Mouse (Mus musculus): ENCODE measurements around the gene Itga9. TPM values are rescaled to one million over a fixed set of nuclear protein-coding genes. Genes with fewer than 3 reads are reported as not detected.

Itga9 gene
- polyA plus RNA-seq, 1 experiment from 2014 or later = 6.3 TPM

- Histone ChIP-seq H3K9me3 (ENCODE audit: control insufficient read depth, low read length) (no peaks in the 10 kb centered on the region), H3K27ac (ENCODE audit: low read depth, low read length) (no peak overlapping the region), H3K36me3 (ENCODE audit: control insufficient read depth, insufficient read depth, low read length) (no peaks in the 10 kb centered on the region), H3K4me1 (replicated peaks; ENCODE audit: control insufficient read depth, insufficient read depth, low read length) (no peaks in the 10 kb centered on the region), H3K9ac (ENCODE audit: low read depth, low read length) (no peak overlapping the region), H3K4me3 (ENCODE audit: low read depth, low read length) (no peak overlapping the region), H3K4me2 (replicated peaks; ENCODE audit: low read depth, low read length) (no peak overlapping the region), H3K27me3 (ENCODE audit: control insufficient read depth, insufficient read depth, low read length) (no peaks in the 10 kb centered on the region)
- no peak for DNase-seq (ENCODE audit: low spot score)
- WGBS = 83% methylated on average over 8 of the region's 8 CpGs
- ATAC-seq (ENCODE audit: low FRiP score) = no peak
Measured at GRCm38 (mm10) chr9:118698191-118698590, 91.7 kb downstream of the Itga9 start.

GRCm38 (mm10) chr9:118699716-118700115 lies 93.2 kb downstream of the Itga9 start:
- no peaks in the 10 kb centered on the region for H3K27me3 ChIP-seq (ENCODE audit: control insufficient read depth, insufficient read depth, low read length)
- WGBS = 92% methylated on average over 4 of the region's 4 CpGs
- ATAC-seq (ENCODE audit: low FRiP score) = no peak
- H3K36me3 ChIP-seq (ENCODE audit: control insufficient read depth, insufficient read depth, low read length) = no peaks in the 10 kb centered on the region
- H3K4me2 ChIP-seq (replicated peaks; ENCODE audit: low read depth, low read length) = no peak overlapping the region
- no peak overlapping the region for H3K4me3 ChIP-seq (ENCODE audit: low read depth, low read length)
- DNase-seq (ENCODE audit: low spot score) = no peak
- no peaks in the 10 kb centered on the region for H3K4me1 ChIP-seq (replicated peaks; ENCODE audit: control insufficient read depth, insufficient read depth, low read length)
- H3K9me3 ChIP-seq (ENCODE audit: control insufficient read depth, low read length) = no peaks in the 10 kb centered on the region
- no peak overlapping the region for H3K27ac ChIP-seq (ENCODE audit: low read depth, low read length)
- H3K9ac ChIP-seq (ENCODE audit: low read depth, low read length) = no peak overlapping the region

GRCm38 (mm10) chr9:118700889-118701288 lies 94.4 kb downstream of the Itga9 start:
- DNase-seq (ENCODE audit: low spot score) (peak; percentile 22), ATAC-seq (ENCODE audit: low FRiP score) (no peak)
- H3K4me2 ChIP-seq (replicated peaks; ENCODE audit: low read depth, low read length) = no peak overlapping the region
- no peaks in the 10 kb centered on the region for H3K9me3 ChIP-seq (ENCODE audit: control insufficient read depth, low read length)
- H3K4me1 ChIP-seq (replicated peaks; ENCODE audit: control insufficient read depth, insufficient read depth, low read length) = no peaks in the 10 kb centered on the region
- 47% methylated on average over 12 of the region's 12 CpGs for WGBS
- no peak overlapping the region for H3K4me3 ChIP-seq (ENCODE audit: low read depth, low read length)
- H3K9ac ChIP-seq (ENCODE audit: low read depth, low read length) = no peak overlapping the region
- no peak overlapping the region for H3K27ac ChIP-seq (ENCODE audit: low read depth, low read length)
- H3K27me3 ChIP-seq (ENCODE audit: control insufficient read depth, insufficient read depth, low read length) = no peaks in the 10 kb centered on the region
- no peaks in the 10 kb centered on the region for H3K36me3 ChIP-seq (ENCODE audit: control insufficient read depth, insufficient read depth, low read length)

- Histone ChIP-seq H3K27ac (ENCODE audit: low read depth, low read length) (no peak overlapping the region), H3K9ac (ENCODE audit: low read depth, low read length) (no peak overlapping the region), H3K4me2 (replicated peaks; ENCODE audit: low read depth, low read length) (no peak overlapping the region), H3K36me3 (ENCODE audit: control insufficient read depth, insufficient read depth, low read length) (no peaks in the 10 kb centered on the region), H3K4me1 (replicated peaks; ENCODE audit: control insufficient read depth, insufficient read depth, low read length) (no peaks in the 10 kb centered on the region), H3K27me3 (ENCODE audit: control insufficient read depth, insufficient read depth, low read length) (no peaks in the 10 kb centered on the region), H3K9me3 (ENCODE audit: control insufficient read depth, low read length) (no peaks in the 10 kb centered on the region), H3K4me3 (ENCODE audit: low read depth, low read length) (no peak overlapping the region)
- ATAC-seq (ENCODE audit: low FRiP score) (no peak), DNase-seq (ENCODE audit: low spot score) (no peak)
- WGBS = 83% methylated on average over 2 of the region's 2 CpGs
Measured at GRCm38 (mm10) chr9:118701791-118702190, 95.3 kb downstream of the Itga9 start.

GRCm38 (mm10) chr9:118703146-118703545 lies 96.7 kb downstream of the Itga9 start:
- ATAC-seq (ENCODE audit: low FRiP score) = no peak
- 92% methylated on average over 3 of the region's 3 CpGs for WGBS
- Histone ChIP-seq H3K36me3 (ENCODE audit: control insufficient read depth, insufficient read depth, low read length) (no peaks in the 10 kb centered on the region), H3K9me3 (ENCODE audit: control insufficient read depth, low read length) (no peaks in the 10 kb centered on the region), H3K4me1 (replicated peaks; ENCODE audit: control insufficient read depth, insufficient read depth, low read length) (no peaks in the 10 kb centered on the region), H3K9ac (ENCODE audit: low read depth, low read length) (no peak overlapping the region), H3K27ac (ENCODE audit: low read depth, low read length) (no peak overlapping the region), H3K4me2 (replicated peaks; ENCODE audit: low read depth, low read length) (no peak overlapping the region), H3K27me3 (ENCODE audit: control insufficient read depth, insufficient read depth, low read length) (no peaks in the 10 kb centered on the region), H3K4me3 (ENCODE audit: low read depth, low read length) (no peak overlapping the region)
- no peak for DNase-seq (ENCODE audit: low spot score)

GRCm38 (mm10) chr9:118705381-118706074 lies 99.0 kb downstream of the Itga9 start:
- Histone ChIP-seq H3K27me3 (ENCODE audit: control insufficient read depth, insufficient read depth, low read length) (no peaks in the 10 kb centered on the region), H3K4me3 (ENCODE audit: low read depth, low read length) (no peak overlapping the region), H3K9ac (ENCODE audit: low read depth, low read length) (no peak overlapping the region), H3K27ac (ENCODE audit: low read depth, low read length) (no peak overlapping the region), H3K4me2 (replicated peaks; ENCODE audit: low read depth, low read length) (no peak overlapping the region), H3K9me3 (ENCODE audit: control insufficient read depth, low read length) (no peaks in the 10 kb centered on the region), H3K36me3 (ENCODE audit: control insufficient read depth, insufficient read depth, low read length) (no peaks in the 10 kb centered on the region), H3K4me1 (replicated peaks; ENCODE audit: control insufficient read depth, insufficient read depth, low read length) (no peaks in the 10 kb centered on the region)
- 60% methylated on average over 14 of the region's 14 CpGs for WGBS
- ATAC-seq (ENCODE audit: low FRiP score) = no peak
- peak; percentile 28 for DNase-seq (ENCODE audit: low spot score)

- ATAC-seq (ENCODE audit: low FRiP score) (no peak), DNase-seq (ENCODE audit: low spot score) (no peak)
- Histone ChIP-seq H3K9me3 (ENCODE audit: control insufficient read depth, low read length) (no peaks in the 10 kb centered on the region), H3K36me3 (ENCODE audit: control insufficient read depth, insufficient read depth, low read length) (no peaks in the 10 kb centered on the region), H3K4me3 (ENCODE audit: low read depth, low read length) (no peak overlapping the region), H3K4me2 (replicated peaks; ENCODE audit: low read depth, low read length) (no peak overlapping the region), H3K27me3 (ENCODE audit: control insufficient read depth, insufficient read depth, low read length) (no peaks in the 10 kb centered on the region), H3K4me1 (replicated peaks; ENCODE audit: control insufficient read depth, insufficient read depth, low read length) (no peaks in the 10 kb centered on the region), H3K27ac (ENCODE audit: low read depth, low read length) (no peak overlapping the region), H3K9ac (ENCODE audit: low read depth, low read length) (no peak overlapping the region)
- WGBS = 86% methylated on average over 18 of the region's 18 CpGs
Measured at GRCm38 (mm10) chr9:118706176-118706975, 99.9 kb downstream of the Itga9 start.

- no peaks in the 10 kb centered on the region for H3K36me3 ChIP-seq (ENCODE audit: control insufficient read depth, insufficient read depth, low read length)
- H3K27me3 ChIP-seq (ENCODE audit: control insufficient read depth, insufficient read depth, low read length) = no peaks in the 10 kb centered on the region
- no peak for DNase-seq (ENCODE audit: low spot score)
- H3K9ac ChIP-seq (ENCODE audit: low read depth, low read length) = no peak overlapping the region
- 74% methylated on average over 9 of the region's 9 CpGs for WGBS
- H3K4me1 ChIP-seq (replicated peaks; ENCODE audit: control insufficient read depth, insufficient read depth, low read length) = no peaks in the 10 kb centered on the region
- H3K9me3 ChIP-seq (ENCODE audit: control insufficient read depth, low read length) = no peaks in the 10 kb centered on the region
- no peak overlapping the region for H3K4me2 ChIP-seq (replicated peaks; ENCODE audit: low read depth, low read length)
- no peak for ATAC-seq (ENCODE audit: low FRiP score)
- no peak overlapping the region for H3K27ac ChIP-seq (ENCODE audit: low read depth, low read length)
- H3K4me3 ChIP-seq (ENCODE audit: low read depth, low read length) = no peak overlapping the region
Measured at GRCm38 (mm10) chr9:118710625-118711024, 104.1 kb downstream of the Itga9 start.

GRCm38 (mm10) chr9:118711749-118712148 lies 105.3 kb downstream of the Itga9 start:
- Histone ChIP-seq H3K9ac (ENCODE audit: low read depth, low read length) (no peak overlapping the region), H3K9me3 (ENCODE audit: control insufficient read depth, low read length) (no peaks in the 10 kb centered on the region), H3K27me3 (ENCODE audit: control insufficient read depth, insufficient read depth, low read length) (no peaks in the 10 kb centered on the region), H3K4me1 (replicated peaks; ENCODE audit: control insufficient read depth, insufficient read depth, low read length) (no peaks in the 10 kb centered on the region), H3K4me2 (replicated peaks; ENCODE audit: low read depth, low read length) (no peak overlapping the region), H3K27ac (ENCODE audit: low read depth, low read length) (no peak overlapping the region), H3K36me3 (ENCODE audit: control insufficient read depth, insufficient read depth, low read length) (no peaks in the 10 kb centered on the region), H3K4me3 (ENCODE audit: low read depth, low read length) (no peak overlapping the region)
- 93% methylated on average over 11 of the region's 11 CpGs for WGBS
- ATAC-seq (ENCODE audit: low FRiP score) = no peak
- DNase-seq (ENCODE audit: low spot score) = no peak

All from hindbrain, embryonic 11.5 days (tissue).